8 mouse cellular contexts compared by ENCODE assay signal in genomic region chr11:3902516-3902915, GRCm38 (mm10). TPM values are rescaled to one million over a fixed set of nuclear protein-coding genes. Genes with fewer than 3 reads are reported as not detected.
"Had no signal": no experiment of that assay in that cellular context is flagged by ENCODE, and none has a peak within 500 bp of the region (broad histone marks: within the 10 kb centered on the region; RNA-seq: fewer than 3 reads in every experiment).

No protein-coding gene starts in this region.

- H3K4me2 ChIP-seq: kidney, embryonic 15.5 days; limb, embryonic 13.5 days had no signal

- ATAC-seq: intestine, embryonic 16.5 days had no signal

- H3K9me3 ChIP-seq: kidney, embryonic 15.5 days; limb, embryonic 13.5 days; midbrain, embryonic 10.5 days had no signal

- H3K4me3 ChIP-seq: kidney, embryonic 15.5 days; limb, embryonic 13.5 days; midbrain, embryonic 10.5 days had no signal

- DNase-seq: midbrain, embryonic 14.5 days; thymus, postnatal 36 days had no signal

- H3K27me3 ChIP-seq: kidney, embryonic 15.5 days; limb, embryonic 13.5 days had no signal

- H3K9ac ChIP-seq: kidney, embryonic 15.5 days; limb, embryonic 13.5 days; liver, embryonic 14.5 days had no signal

- H3K27ac ChIP-seq: kidney, embryonic 15.5 days; limb, embryonic 13.5 days; liver, embryonic 14.5 days; midbrain, embryonic 10.5 days had no signal

- H3K4me1 ChIP-seq: limb, embryonic 13.5 days had no signal

RNA-seq across cellular contexts. Expression of gene 4921536K21Rik, which starts 7.6 kb away (rescaled TPM):
- total RNA-seq: liver, adult 2 months had no signal
- polyA plus RNA-seq: liver, adult 2 months; midbrain, embryonic 14.5 days had no signal
